13 mouse cellular contexts compared by ENCODE assay signal in genomic region chr4:119907106-119907505, GRCm38 (mm10).
"Had no signal": no experiment of that assay in that cellular context is flagged by ENCODE, and none has a peak within 500 bp of the region (broad histone marks: within the 10 kb centered on the region; RNA-seq: fewer than 3 reads in every experiment).

No protein-coding gene starts in this region.

- ATAC-seq: liver, embryonic 12.5 days had no signal

- DNase-seq: kidney, adult 11 months; kidney, adult 8-10 months; kidney, postnatal 10 days; kidney, postnatal 36 days; liver; lung, adult 2 months; lung, postnatal 14 days; midbrain, embryonic 14.5 days; right cerebral cortex, adult 18-20 months; right cerebral cortex, postnatal 14 days; right cerebral cortex, postnatal 4 days; thymus, adult 18-20 months had no signal
